Mouse (Mus musculus) heart, postnatal 0 days (tissue): ENCODE measurements at regions not wholly inside any gene's neighbourhood (a gene's known extent, or its start where the extent isn't known, plus 50 kb on each side); places are given as distances from the start of the nearest gene placed in this dataset.
A peak's percentile ranks its signal among the peaks of the same experiment; 100 is the strongest.

Experiments used
- ATAC-seq: fragments of 200-750 bp; cut with Nextera tagmentation; 2 replicates; pipeline ENCODE4 v1.8.0; 2017; ENCODE audit warnings: low read depth, moderate number of reproducible peaks, moderate library complexity; ENCODE audit not compliant: insufficient read depth
- DNase-seq: peaks from one replicate; pipeline ENCODE4 v3.0.0-alpha.2; 2016; ENCODE audit warnings: low spot score
- H3K27ac ChIP-seq: fragments of 300-500 bp; sonication (generic); 2 replicates; pipeline ENCODE4 v1.5.1; 2014; ENCODE audit warnings: low read depth, mild to moderate bottlenecking
- H3K27me3 ChIP-seq: fragments of 300-500 bp; sonication (generic); 2 replicates; pipeline ENCODE4 v1.6.1; 2014; ENCODE audit warnings: low read length, mixed read lengths; ENCODE audit not compliant: control insufficient read depth, insufficient read depth
- H3K36me3 ChIP-seq: fragments of 300-500 bp; sonication (generic); replicated peaks from 2 replicates; pipeline ENCODE4 v1.6.1; 2014; ENCODE audit warnings: low read length, mixed read lengths; ENCODE audit not compliant: control insufficient read depth, insufficient read depth
- H3K4me1 ChIP-seq: fragments of 300-500 bp; sonication (generic); 2 replicates; pipeline ENCODE4 v1.6.1; 2014; ENCODE audit warnings: antibody characterized with exemption; ENCODE audit not compliant: control insufficient read depth, insufficient read depth
- H3K4me2 ChIP-seq: fragments of 300-500 bp; sonication (generic); 2 replicates; pipeline ENCODE4 v1.6.1; 2014; ENCODE audit warnings: low read depth, mild to moderate bottlenecking, low read length, moderate library complexity
- H3K4me3 ChIP-seq: fragments of 300-500 bp; sonication (generic); 2 replicates; pipeline ENCODE4 v1.5.1; 2014; ENCODE audit warnings: low read depth, low read length
- H3K9ac ChIP-seq: fragments of 300-500 bp; sonication (generic); replicated peaks from 2 replicates; pipeline ENCODE4 v1.6.1; 2014; ENCODE audit warnings: low read depth, low read length, mixed read lengths
- H3K9me3 ChIP-seq: fragments of 300-500 bp; sonication (generic); replicated peaks from 2 replicates; pipeline ENCODE4 v1.6.1; 2016; ENCODE audit warnings: low read length; ENCODE audit not compliant: control insufficient read depth
- CTCF ChIP-seq: IDR thresholded peaks from 2 replicates; pipeline ENCODE4 v1.5.1; 2016; ENCODE audit warnings: antibody characterized with exemption, control low read depth, low read depth
- EP300 ChIP-seq: IDR thresholded peaks from 2 replicates; pipeline ENCODE4 v1.6.1; 2016; ENCODE audit warnings: antibody characterized with exemption, low read depth
- WGBS: fragments of 180-500 bp; shearing (Covaris S2); extraction: QIAGEN DNeasy Blood & Tissue Kit; methylation state at CpG from one replicate; pipeline ENCODE4 v1.1.7; 2014; 5-methylcytosine and 5-hydroxymethylcytosine counted together

- no peak for TF ChIP-seq CTCF
- no peak for TF ChIP-seq EP300
- DNase-seq (no peak), ATAC-seq (no peak)
- H3K4me2 ChIP-seq, result no peak overlapping the region
- H3K4me3 ChIP-seq, result no peak overlapping the region
- H3K4me1 ChIP-seq, result peaks cover 17% of the 10 kb centered on the region
- H3K9ac ChIP-seq, result no peak overlapping the region
- H3K27ac ChIP-seq, result no peak overlapping the region
- no peaks in the 10 kb centered on the region for H3K36me3 ChIP-seq
- 84% methylated on average over 4 of the region's 4 CpGs for WGBS
- H3K9me3 ChIP-seq, result no peaks in the 10 kb centered on the region
- no peaks in the 10 kb centered on the region for H3K27me3 ChIP-seq
These were observed 79.2 kb downstream of the 1700020N01Rik start for GRCm38 (mm10) chr10:21672171-21672570.

GRCm38 (mm10) chr10:21672666-21673065, 79.7 kb downstream of the 1700020N01Rik start:
- TF ChIP-seq CTCF (no peak), EP300 (no peak)
- WGBS, result 74% methylated on average over 5 of the region's 5 CpGs
- H3K36me3 ChIP-seq, result no peaks in the 10 kb centered on the region
- no peaks in the 10 kb centered on the region for H3K27me3 ChIP-seq
- no peak overlapping the region for H3K4me2 ChIP-seq
- no peak overlapping the region for H3K4me3 ChIP-seq
- peaks cover 17% of the 10 kb centered on the region for H3K4me1 ChIP-seq
- no peak overlapping the region for H3K9ac ChIP-seq
- ATAC-seq, result no peak
- no peak for DNase-seq
- H3K27ac ChIP-seq, result no peak overlapping the region
- H3K9me3 ChIP-seq, result no peaks in the 10 kb centered on the region

GRCm38 (mm10) chr10:21673831-21674230, 80.9 kb downstream of the 1700020N01Rik start:
- no peak overlapping the region for H3K27ac ChIP-seq
- no peak for ATAC-seq
- H3K9ac ChIP-seq, result no peak overlapping the region
- no peak for DNase-seq
- WGBS, result 47% methylated on average over 1 of the region's 1 CpGs
- H3K9me3 ChIP-seq, result no peaks in the 10 kb centered on the region
- no peak overlapping the region for H3K4me2 ChIP-seq
- no peak overlapping the region for H3K4me3 ChIP-seq
- no peaks in the 10 kb centered on the region for H3K27me3 ChIP-seq
- TF ChIP-seq EP300 (no peak), CTCF (no peak)
- no peaks in the 10 kb centered on the region for H3K36me3 ChIP-seq
- peaks cover 17% of the 10 kb centered on the region for H3K4me1 ChIP-seq

GRCm38 (mm10) chr10:21675786-21676185, 82.8 kb downstream of the 1700020N01Rik start:
- H3K4me2 ChIP-seq, result no peak overlapping the region
- H3K4me3 ChIP-seq, result no peak overlapping the region
- H3K27me3 ChIP-seq, result no peaks in the 10 kb centered on the region
- peaks cover 10% of the 10 kb centered on the region for H3K4me1 ChIP-seq
- ATAC-seq (no peak), DNase-seq (no peak)
- WGBS, result 93% methylated on average over 14 of the region's 14 CpGs
- no peak overlapping the region for H3K27ac ChIP-seq
- no peaks in the 10 kb centered on the region for H3K36me3 ChIP-seq
- no peak for TF ChIP-seq EP300
- TF ChIP-seq CTCF, result no peak
- no peak overlapping the region for H3K9ac ChIP-seq
- no peaks in the 10 kb centered on the region for H3K9me3 ChIP-seq

GRCm38 (mm10) chr10:21677911-21678310, 85.0 kb downstream of the 1700020N01Rik start:
- DNase-seq, result no peak
- 91% methylated on average over 9 of the region's 9 CpGs for WGBS
- peaks cover 6% of the 10 kb centered on the region for H3K4me1 ChIP-seq
- H3K9me3 ChIP-seq, result no peaks in the 10 kb centered on the region
- H3K27ac ChIP-seq, result peak overlapping the region; percentile 79
- no peak for ATAC-seq
- H3K27me3 ChIP-seq, result no peaks in the 10 kb centered on the region
- no peak overlapping the region for H3K4me3 ChIP-seq
- no peak overlapping the region for H3K9ac ChIP-seq
- H3K36me3 ChIP-seq, result no peaks in the 10 kb centered on the region
- TF ChIP-seq EP300, result no peak
- no peak for TF ChIP-seq CTCF
- no peak overlapping the region for H3K4me2 ChIP-seq

GRCm38 (mm10) chr10:21678372-21678771, 85.4 kb downstream of the 1700020N01Rik start:
- WGBS, result 76% methylated on average over 6 of the region's 6 CpGs
- no peak for ATAC-seq
- Histone ChIP-seq H3K9me3 (no peaks in the 10 kb centered on the region), H3K27me3 (no peaks in the 10 kb centered on the region), H3K9ac (no peak overlapping the region), H3K27ac (peak overlapping the region; percentile 79), H3K4me2 (no peak overlapping the region), H3K36me3 (no peaks in the 10 kb centered on the region), H3K4me1 (peaks cover 3% of the 10 kb centered on the region; the same call in 1 of the 2 replicates), H3K4me3 (no peak overlapping the region)
- no peak for DNase-seq
- TF ChIP-seq CTCF (no peak), EP300 (no peak)
